Mouse (Mus musculus): ENCODE data around the gene Cdkal1. TPM values are rescaled to one million over a fixed set of nuclear protein-coding genes. Genes with fewer than 3 reads are reported as not detected.

The Cdkal1 gene
- polyA plus RNA-seq, 2 experiments: 2.0 to 7.7 TPM

- no peak overlapping the region for H3K4me3 ChIP-seq (ENCODE audit: insufficient read depth in 1 of 2, low read depth in 2 of 2, low read length in 2 of 2)
- H3K4me2 ChIP-seq (ENCODE audit: low read depth): no peak overlapping the region
- H3K4me1 ChIP-seq (replicated peaks; ENCODE audit: control insufficient read depth in 2 of 2, insufficient read depth in 2 of 2, low read length in 1 of 2): no peaks in the 10 kb centered on the region
- no peak for TF ChIP-seq CTCF (IDR thresholded peaks at IDR 0.05; ENCODE audit: low read depth)
- no peak for TF ChIP-seq EP300 (IDR thresholded peaks at IDR 0.05; ENCODE audit: low read depth)
- no peaks in the 10 kb centered on the region for H3K9me3 ChIP-seq (ENCODE audit: control insufficient read depth, low read length)
- H3K27me3 ChIP-seq (ENCODE audit: control insufficient read depth, insufficient read depth, low read length): no peaks in the 10 kb centered on the region
- no peaks in the 10 kb centered on the region for H3K36me3 ChIP-seq (replicated peaks; ENCODE audit: control insufficient read depth, insufficient read depth, low read depth)
- 66% methylated on average over 5 of the region's 5 CpGs for WGBS (ENCODE audit: insufficient replicate concordance)
- H3K9ac ChIP-seq (replicated peaks): no peak overlapping the region
- ATAC-seq (ENCODE audit: insufficient read depth) (no peak), DNase-seq (ENCODE audit: low read depth in 3 of 3, low spot score in 3 of 3) (no peak)
- no peak overlapping the region for H3K27ac ChIP-seq
These were observed 501.5 kb downstream of the Cdkal1 start for GRCm38 (mm10) chr13:29353888-29354415.

- H3K27ac ChIP-seq: no peak overlapping the region
- no peak overlapping the region for H3K9ac ChIP-seq (replicated peaks)
- DNase-seq (ENCODE audit: low read depth in 3 of 3, low spot score in 3 of 3) (no peak), ATAC-seq (ENCODE audit: insufficient read depth) (no peak)
- 71% methylated on average over 9 of the region's 9 CpGs for WGBS (ENCODE audit: insufficient replicate concordance)
- no peaks in the 10 kb centered on the region for H3K27me3 ChIP-seq (ENCODE audit: control insufficient read depth, insufficient read depth, low read length)
- H3K36me3 ChIP-seq (replicated peaks; ENCODE audit: control insufficient read depth, insufficient read depth, low read depth): no peaks in the 10 kb centered on the region
- TF ChIP-seq EP300 (IDR thresholded peaks at IDR 0.05; ENCODE audit: low read depth) (no peak), CTCF (IDR thresholded peaks at IDR 0.05; ENCODE audit: low read depth) (no peak)
- no peaks in the 10 kb centered on the region for H3K4me1 ChIP-seq (replicated peaks; ENCODE audit: control insufficient read depth in 2 of 2, insufficient read depth in 2 of 2, low read length in 1 of 2)
- H3K9me3 ChIP-seq (ENCODE audit: control insufficient read depth, low read length): no peaks in the 10 kb centered on the region
- H3K4me2 ChIP-seq (ENCODE audit: low read depth): no peak overlapping the region
- H3K4me3 ChIP-seq (ENCODE audit: insufficient read depth in 1 of 2, low read depth in 2 of 2, low read length in 2 of 2): no peak overlapping the region
These were observed 504.3 kb downstream of the Cdkal1 start for GRCm38 (mm10) chr13:29351023-29351684.

- TF ChIP-seq EP300 (IDR thresholded peaks at IDR 0.05; ENCODE audit: low read depth) (no peak), CTCF (IDR thresholded peaks at IDR 0.05; ENCODE audit: low read depth) (no peak)
These were observed 505.5 kb downstream of the Cdkal1 start for GRCm38 (mm10) chr13:29350004-29350403.

DNA sequence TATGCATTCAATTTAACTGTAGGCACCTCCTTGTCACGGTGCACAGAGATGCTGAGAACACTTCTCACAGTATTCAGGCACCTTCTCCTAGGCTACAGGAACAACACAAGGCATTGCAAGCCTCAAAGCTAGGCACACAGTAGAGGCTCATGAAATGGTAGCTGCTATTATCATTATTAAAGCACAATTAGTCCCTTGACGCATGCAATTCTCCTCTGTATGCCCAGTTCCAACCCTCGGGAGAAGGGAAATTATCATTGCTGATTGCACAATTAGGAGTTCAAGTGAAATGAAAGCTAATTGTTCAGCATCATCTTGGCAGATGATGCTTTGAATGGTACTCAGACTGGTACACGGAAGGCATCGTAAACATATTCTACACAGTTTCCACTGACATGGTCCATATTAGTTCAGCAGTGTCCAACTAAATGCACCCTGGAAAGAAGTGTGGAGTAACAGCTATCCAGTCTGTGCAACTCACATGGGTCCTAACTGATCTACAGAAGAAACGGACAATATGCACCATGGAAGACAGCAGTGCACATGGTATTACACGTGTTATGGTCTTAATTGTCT, 506.0 kb downstream of the Cdkal1 start:
- Histone ChIP-seq H3K36me3 (replicated peaks; ENCODE audit: control insufficient read depth, insufficient read depth, low read depth) (no peaks in the 10 kb centered on the region), H3K9ac (replicated peaks) (no peak overlapping the region), H3K9me3 (ENCODE audit: control insufficient read depth, low read length) (no peaks in the 10 kb centered on the region), H3K27me3 (ENCODE audit: control insufficient read depth, insufficient read depth, low read length) (no peaks in the 10 kb centered on the region), H3K4me2 (ENCODE audit: low read depth) (no peak overlapping the region), H3K27ac (no peak overlapping the region), H3K4me1 (replicated peaks; ENCODE audit: control insufficient read depth in 2 of 2, insufficient read depth in 2 of 2, low read length in 1 of 2) (no peaks in the 10 kb centered on the region), H3K4me3 (ENCODE audit: insufficient read depth in 1 of 2, low read depth in 2 of 2, low read length in 2 of 2) (no peak overlapping the region)
- no peak for TF ChIP-seq CTCF (IDR thresholded peaks at IDR 0.05; ENCODE audit: low read depth)
- TF ChIP-seq EP300 (IDR thresholded peaks at IDR 0.05; ENCODE audit: low read depth): no peak
- ATAC-seq (ENCODE audit: insufficient read depth) (no peak), DNase-seq (ENCODE audit: low read depth in 3 of 3, low spot score in 3 of 3) (no peak)
- 76% methylated on average over 7 of the region's 7 CpGs for WGBS (ENCODE audit: insufficient replicate concordance)

More at GRCm38 (mm10) chr13:29350004-29350403, 505.5 kb downstream of the Cdkal1 start:
- Histone ChIP-seq H3K9ac (replicated peaks) (no peak overlapping the region), H3K27me3 (ENCODE audit: control insufficient read depth, insufficient read depth, low read length) (no peaks in the 10 kb centered on the region), H3K36me3 (replicated peaks; ENCODE audit: control insufficient read depth, insufficient read depth, low read depth) (no peaks in the 10 kb centered on the region), H3K9me3 (ENCODE audit: control insufficient read depth, low read length) (no peaks in the 10 kb centered on the region), H3K4me1 (replicated peaks; ENCODE audit: control insufficient read depth in 2 of 2, insufficient read depth in 2 of 2, low read length in 1 of 2) (no peaks in the 10 kb centered on the region), H3K4me2 (ENCODE audit: low read depth) (no peak overlapping the region), H3K27ac (no peak overlapping the region), H3K4me3 (ENCODE audit: insufficient read depth in 1 of 2, low read depth in 2 of 2, low read length in 2 of 2) (no peak overlapping the region)
- DNase-seq (ENCODE audit: low read depth in 3 of 3, low spot score in 3 of 3) (no peak), ATAC-seq (ENCODE audit: insufficient read depth) (no peak)
- 61% methylated on average over 4 of the region's 4 CpGs for WGBS (ENCODE audit: insufficient replicate concordance)

DNA sequence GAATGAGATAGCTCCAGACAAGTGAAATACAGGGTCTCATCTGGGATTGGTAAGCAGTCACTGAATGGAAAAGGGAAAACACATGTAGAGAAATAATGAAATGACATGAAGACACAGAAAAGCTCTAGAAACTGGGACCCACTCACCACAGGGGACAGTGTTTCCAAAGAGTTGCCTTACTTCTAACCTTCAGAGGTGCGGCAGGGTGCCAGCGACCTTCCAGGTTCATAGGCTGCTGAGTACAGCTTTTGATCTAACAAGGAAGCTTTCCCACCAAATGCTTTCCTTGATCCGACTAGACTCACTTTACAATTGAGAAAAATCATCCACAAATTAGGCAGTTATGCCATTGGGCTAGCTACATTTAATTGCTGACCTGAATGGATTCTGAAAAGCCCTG, 507.1 kb downstream of the Cdkal1 start:
- Histone ChIP-seq H3K4me2 (ENCODE audit: low read depth) (no peak overlapping the region), H3K4me1 (replicated peaks; ENCODE audit: control insufficient read depth in 2 of 2, insufficient read depth in 2 of 2, low read length in 1 of 2) (no peaks in the 10 kb centered on the region), H3K9ac (replicated peaks) (no peak overlapping the region), H3K27ac (no peak overlapping the region), H3K27me3 (ENCODE audit: control insufficient read depth, insufficient read depth, low read length) (no peaks in the 10 kb centered on the region), H3K4me3 (ENCODE audit: insufficient read depth in 1 of 2, low read depth in 2 of 2, low read length in 2 of 2) (no peak overlapping the region), H3K36me3 (replicated peaks; ENCODE audit: control insufficient read depth, insufficient read depth, low read depth) (no peaks in the 10 kb centered on the region), H3K9me3 (ENCODE audit: control insufficient read depth, low read length) (no peaks in the 10 kb centered on the region)
- ATAC-seq (ENCODE audit: insufficient read depth) (no peak), DNase-seq (ENCODE audit: low read depth in 3 of 3, low spot score in 3 of 3) (no peak)
- no peak for TF ChIP-seq CTCF (IDR thresholded peaks at IDR 0.05; ENCODE audit: low read depth)
- no peak for TF ChIP-seq EP300 (IDR thresholded peaks at IDR 0.05; ENCODE audit: low read depth)
- WGBS (ENCODE audit: insufficient replicate concordance): 79% methylated on average over 3 of the region's 3 CpGs

Measured in liver, embryonic 14.5 days (tissue).